Mouse (Mus musculus) C2C12 (cell line): ENCODE data around the gene Zfp94. TPM values are rescaled to one million over a fixed set of nuclear protein-coding genes. Genes with fewer than 3 reads are reported as not detected.

ENCODE experiments used
- H3K27me3 ChIP-seq: one replicate; pipeline ENCODE4 v1.6.1; 2011; ENCODE audit not compliant: control insufficient read depth, insufficient read depth, insufficient read length
- H3K36me3 ChIP-seq: one replicate; pipeline ENCODE4 v1.6.1; 2011; ENCODE audit not compliant: control insufficient read depth, insufficient read depth
- H3K4me3 ChIP-seq: one replicate; pipeline ENCODE4 v1.5.1; 2011; ENCODE audit warnings: mild to moderate bottlenecking, control low read depth; ENCODE audit not compliant: poor library complexity, insufficient read depth, severe bottlenecking
- H3K79me2 ChIP-seq: one replicate; pipeline ENCODE4 v1.6.1; 2011; ENCODE audit not compliant: control insufficient read depth, insufficient read depth
- H3K79me3 ChIP-seq: one replicate; pipeline ENCODE4 v1.6.1; 2011; ENCODE audit warnings: low read depth, control low read depth
- H3ac ChIP-seq: one replicate; pipeline ENCODE3; 2011; ENCODE audit warnings: low read depth; ENCODE audit not compliant: control insufficient read depth, insufficient read length
- CEBPB ChIP-seq: IDR thresholded peaks from one replicate; pipeline ENCODE4 v1.6.1; 2011; ENCODE audit warnings: low read depth, mild to moderate bottlenecking, control low read depth, moderate library complexity
- CTCF ChIP-seq: IDR thresholded peaks from one replicate; pipeline ENCODE4 v1.5.1; 2011; ENCODE audit not compliant: control insufficient read depth, insufficient read depth, insufficient read length
- FOSL1 ChIP-seq: IDR thresholded peaks from one replicate; pipeline ENCODE4 v1.8.0; 2011; ENCODE audit warnings: mild to moderate bottlenecking, low read length; ENCODE audit not compliant: poor library complexity, insufficient read depth, severe bottlenecking
- MAX ChIP-seq: IDR thresholded peaks from one replicate; pipeline ENCODE4 v1.6.1; 2011; ENCODE audit warnings: mild to moderate bottlenecking, control low read depth
- MYOD1 ChIP-seq: IDR thresholded peaks from one replicate; pipeline ENCODE4 v1.6.1; 2011; ENCODE audit warnings: low read depth; ENCODE audit not compliant: control insufficient read depth, insufficient read length
- MYOG ChIP-seq: IDR thresholded peaks from one replicate; pipeline ENCODE4 v1.6.1; 2011; ENCODE audit not compliant: control insufficient read depth, insufficient read length; ENCODE audit errors: extremely low read depth
- USF1 ChIP-seq: IDR thresholded peaks from one replicate; pipeline ENCODE4 v1.6.1; 2011; ENCODE audit warnings: low read depth, mild to moderate bottlenecking, control low read depth, moderate library complexity
- polyA plus RNA-seq: library from polyadenylated mRNA; unstranded; fragments of >200 nt; fragmentation: generic; extraction: Trizol; gene quantifications from one replicate; pipeline ENCODE4 v1.2.1, GENCODE M21; 2012; ENCODE audit warnings: missing spikeins

Zfp94 gene
- polyA plus RNA-seq, 1 experiment = 2.4 TPM

DNA sequence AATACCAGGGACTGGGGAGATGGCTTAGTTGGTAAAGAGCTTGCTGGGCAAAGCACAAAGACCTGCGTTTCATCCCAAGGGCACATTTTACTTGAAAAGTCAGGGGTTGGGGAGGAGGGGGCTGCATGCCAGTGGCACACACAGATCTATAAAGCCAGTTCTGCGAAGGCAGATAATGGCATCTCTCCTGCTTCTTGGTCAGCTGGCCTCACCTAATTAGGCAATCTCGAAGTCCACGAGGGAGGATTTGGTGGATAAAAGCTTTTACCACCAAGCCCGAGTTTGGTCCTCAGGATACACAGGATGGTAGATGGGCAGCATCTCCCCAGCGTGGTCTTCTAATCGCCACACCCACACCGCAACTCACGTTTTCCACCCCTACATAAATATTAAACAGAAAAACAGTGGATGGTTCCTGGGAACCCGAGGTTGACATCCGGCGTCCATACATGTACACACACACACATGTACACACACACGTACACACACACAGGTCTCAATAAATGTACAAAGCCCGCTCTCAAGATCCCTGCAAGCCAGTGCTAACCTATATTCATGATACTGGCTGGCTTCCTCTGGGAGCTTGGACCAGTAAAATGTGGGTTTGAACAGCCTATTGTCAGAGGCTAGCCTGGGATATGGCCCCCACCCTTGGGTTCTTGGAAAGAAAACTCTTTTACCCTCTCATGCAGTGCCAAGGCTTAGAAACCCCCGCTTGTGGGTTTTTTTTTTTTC is 18.9 kb downstream of the Zfp94 start:
- no peak for TF ChIP-seq CEBPB
- peaks cover 9% of the 10 kb centered on the region for H3K36me3 ChIP-seq
- H3K79me3 ChIP-seq = no peaks in the 10 kb centered on the region
- no peak overlapping the region for H3ac ChIP-seq
- no peaks in the 10 kb centered on the region for H3K27me3 ChIP-seq
- H3K4me3 ChIP-seq = no peak overlapping the region
- no peaks in the 10 kb centered on the region for H3K79me2 ChIP-seq

DNA sequence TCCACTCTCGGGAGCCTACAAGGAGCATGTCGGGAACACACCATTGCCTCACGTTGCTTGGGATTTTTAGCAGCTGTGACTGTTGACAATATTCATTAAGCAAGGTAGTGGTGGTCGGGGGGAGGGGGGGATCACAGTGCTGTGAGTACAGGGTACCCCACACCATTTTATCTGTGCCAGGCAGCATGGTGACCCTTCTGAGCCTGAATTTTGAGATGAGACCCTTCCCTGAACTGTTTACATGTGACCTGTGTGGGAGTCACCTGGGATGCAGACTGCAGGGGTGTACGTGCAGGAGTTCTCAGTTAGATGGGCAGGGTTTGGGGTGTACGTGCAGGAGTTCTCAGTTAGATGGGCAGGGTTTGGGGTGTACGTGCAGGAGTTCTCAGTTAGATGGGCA is 20.1 kb downstream of the Zfp94 start:
- no peak overlapping the region for H3K4me3 ChIP-seq
- H3K27me3 ChIP-seq = no peaks in the 10 kb centered on the region
- H3K79me2 ChIP-seq = no peaks in the 10 kb centered on the region
- no peak for TF ChIP-seq CTCF
- no peak for TF ChIP-seq FOSL1
- TF ChIP-seq MYOD1 = no peak
- TF ChIP-seq MYOG = no peak
- TF ChIP-seq MAX = no peak
- TF ChIP-seq CEBPB = no peak
- no peak for TF ChIP-seq USF1
- peaks cover 9% of the 10 kb centered on the region for H3K36me3 ChIP-seq
- no peaks in the 10 kb centered on the region for H3K79me3 ChIP-seq
- H3ac ChIP-seq = no peak overlapping the region

- Histone ChIP-seq H3ac (no peak overlapping the region), H3K79me3 (no peaks in the 10 kb centered on the region), H3K4me3 (no peak overlapping the region), H3K36me3 (peaks cover 9% of the 10 kb centered on the region), H3K79me2 (no peaks in the 10 kb centered on the region), H3K27me3 (no peaks in the 10 kb centered on the region)
- TF ChIP-seq FOSL1 = no peak
- no peak for TF ChIP-seq USF1
- no peak for TF ChIP-seq MYOD1
- TF ChIP-seq CEBPB = no peak
These were observed 21.1 kb downstream of the Zfp94 start for GRCm38 (mm10) chr7:24295376-24295775.

DNA sequence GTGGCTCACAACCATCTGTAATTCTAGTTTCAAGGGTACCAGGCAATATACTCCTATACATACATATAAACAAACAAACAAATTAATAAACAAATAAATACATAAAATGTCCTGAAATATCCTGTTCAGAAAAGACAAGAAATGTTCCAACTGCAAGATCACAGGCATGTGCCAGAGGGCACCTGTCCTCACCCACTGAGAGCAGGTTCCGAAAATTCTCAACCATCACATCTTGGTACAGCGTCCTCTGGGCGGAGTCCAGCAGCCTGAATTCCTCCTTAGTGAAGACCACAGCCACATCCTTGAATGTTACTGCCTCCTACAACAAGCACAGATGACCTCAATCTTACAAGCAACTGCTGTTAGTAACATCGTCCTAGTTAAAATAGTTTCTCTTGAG is 21.7 kb downstream of the Zfp94 start:
- H3K27me3 ChIP-seq = no peaks in the 10 kb centered on the region
- peaks cover 9% of the 10 kb centered on the region for H3K36me3 ChIP-seq
- no peak overlapping the region for H3K4me3 ChIP-seq
- TF ChIP-seq CEBPB (no peak), MYOG (no peak), USF1 (no peak), MYOD1 (no peak), FOSL1 (no peak), MAX (no peak), CTCF (no peak)
- H3K79me2 ChIP-seq = no peaks in the 10 kb centered on the region
- H3ac ChIP-seq = no peak overlapping the region
- H3K79me3 ChIP-seq = no peaks in the 10 kb centered on the region

GRCm38 (mm10) chr7:24293061-24293851 is 23.2 kb downstream of the Zfp94 start:
- no peak overlapping the region for H3ac ChIP-seq
- no peaks in the 10 kb centered on the region for H3K79me2 ChIP-seq
- TF ChIP-seq MAX (no peak), MYOG (no peak), CTCF (no peak)
- H3K36me3 ChIP-seq = peaks cover 9% of the 10 kb centered on the region
- no peaks in the 10 kb centered on the region for H3K27me3 ChIP-seq
- no peak overlapping the region for H3K4me3 ChIP-seq
- H3K79me3 ChIP-seq = no peaks in the 10 kb centered on the region
